ENCODE assay signal across 8 mouse cellular contexts in genomic region chr2:181671326-181671725, GRCm38 (mm10). TPM values are rescaled to one million over a fixed set of nuclear protein-coding genes. Genes with fewer than 3 reads are reported as not detected.
DNase-seq lines count a peak whose midpoint lies in the region; ATAC-seq and TF ChIP-seq lines count a peak whose summit lies in the region.

Gene Sox18 (minus strand): TSS chr2:181671640.

- peak within 1 kb of the TSS; percentile 66 for H3K27ac ChIP-seq in kidney, adult 2 months (ENCODE audit: insufficient read depth, low read depth, low read length)
- H3K27ac ChIP-seq in liver, embryonic 13.5 days = no peak within 1 kb of the TSS
- no peak within 1 kb of the TSS; the same call in 1 of the 2 replicates for H3K27ac ChIP-seq in neural tube, embryonic 14.5 days (ENCODE audit: low read depth, low read length)

- TF ChIP-seq POLR2A in kidney, adult 2 months (IDR thresholded peaks at IDR 0.05; ENCODE audit: low read depth, low read length) = peak; percentile 96

- H3K4me1 ChIP-seq in kidney, adult 2 months (ENCODE audit: control insufficient read depth, insufficient read depth, low read length) = no peaks in the 10 kb centered on the region
- H3K4me1 ChIP-seq in liver, embryonic 13.5 days (replicated peaks) = peaks cover 23% of the 10 kb centered on the region
- peaks cover 7% of the 10 kb centered on the region for H3K4me1 ChIP-seq in neural tube, embryonic 14.5 days (ENCODE audit: control insufficient read depth, insufficient read depth, low read length)

- H3K9ac ChIP-seq in liver, embryonic 13.5 days = peak within 1 kb of the TSS; percentile 39
- H3K9ac ChIP-seq in neural tube, embryonic 14.5 days (replicated peaks; ENCODE audit: low read depth, low read length) = peak within 1 kb of the TSS; percentile 39

- no peaks in the 10 kb centered on the region for H3K36me3 ChIP-seq in kidney, adult 2 months (ENCODE audit: control insufficient read depth, insufficient read depth, low read length)
- H3K36me3 ChIP-seq in liver, embryonic 13.5 days = no peaks in the 10 kb centered on the region
- H3K36me3 ChIP-seq in neural tube, embryonic 14.5 days (ENCODE audit: control insufficient read depth, insufficient read depth, low read length) = no peaks in the 10 kb centered on the region

- H3K4me2 ChIP-seq in liver, embryonic 13.5 days = peak within 1 kb of the TSS; percentile 54
- H3K4me2 ChIP-seq in neural tube, embryonic 14.5 days (ENCODE audit: low read depth, low read length) = peak within 1 kb of the TSS; percentile 52

- H3K9me3 ChIP-seq in liver, embryonic 13.5 days (replicated peaks) = no peaks in the 10 kb centered on the region
- H3K9me3 ChIP-seq in neural tube, embryonic 14.5 days (ENCODE audit: control insufficient read depth, low read length) = no peaks in the 10 kb centered on the region

- 1% methylated on average over 43 of the region's 43 CpGs for WGBS in kidney, adult 2 months
- WGBS in liver, embryonic 13.5 days (ENCODE audit: insufficient replicate concordance) = 3% methylated on average over 41 of the region's 43 CpGs
- WGBS in neural tube, embryonic 14.5 days = under 1% methylated on average over 40 of the region's 43 CpGs

- no peaks in the 10 kb centered on the region; the same call in 1 of the 2 replicates for H3K27me3 ChIP-seq in kidney, adult 2 months (replicated peaks; ENCODE audit: control insufficient read depth, insufficient read depth, low read length)
- peaks cover 70% of the 10 kb centered on the region for H3K27me3 ChIP-seq in liver, embryonic 13.5 days
- H3K27me3 ChIP-seq in neural tube, embryonic 14.5 days (ENCODE audit: control insufficient read depth, insufficient read depth, low read length) = peaks cover 36% of the 10 kb centered on the region

- ATAC-seq in frontal cortex, adult (ENCODE audit: low TSS enrichment) = peak; percentile 39; the same call in 1 of the 2 replicates
- no peak for ATAC-seq in liver, embryonic 13.5 days (ENCODE audit: low read depth)
- ATAC-seq in neural tube, embryonic 14.5 days (ENCODE audit: low read depth) = no peak

- no peak for DNase-seq in frontal cortex, postnatal 10 days (ENCODE audit: low spot score in 2 of 2)
- peak; percentile 62 for DNase-seq in embryo, embryonic 11 days
- DNase-seq in heart, adult 8-10 months (ENCODE audit: low spot score) = peak; percentile 85
- peak; percentile 85 for DNase-seq in kidney, adult 2 months
- DNase-seq in liver, embryonic 13.5 days = no peak
- DNase-seq in adipocyte (ENCODE audit: low spot score) = no peak

- H3K4me3 ChIP-seq in kidney, adult 2 months (ENCODE audit: insufficient read depth, low read depth, low read length) = peak within 1 kb of the TSS; percentile 34
- peak within 1 kb of the TSS; percentile 49 for H3K4me3 ChIP-seq in liver, embryonic 13.5 days (replicated peaks)
- H3K4me3 ChIP-seq in neural tube, embryonic 14.5 days (ENCODE audit: low read depth, low read length) = peak within 1 kb of the TSS; percentile 35

- TF ChIP-seq CTCF in kidney, adult 2 months (conservative IDR thresholded peaks at IDR 0.05; ENCODE audit: insufficient read depth, insufficient read length, low read depth, low read length) = no peak

RNA-seq across cellular contexts. Expression of gene Sox18, which starts in this region (rescaled TPM):
- total RNA-seq in heart, adult 8-10 months (2022) = 10 to 100 TPM; 21.4 to 53.8 (median 48.1) TPM
- 53.9 and 59.0 TPM in 2 replicates for polyA plus RNA-seq in kidney, adult 2 months (2012; rRNA removed)
- polyA plus RNA-seq in liver, embryonic 13.5 days (2015; fragmentation: Nextera tagmentation; extraction: Ambion mirVana) = 6.4 and 6.5 TPM in 2 replicates
- 12.7 and 17.0 TPM in 2 replicates for polyA plus RNA-seq in neural tube, embryonic 14.5 days (2014; fragmentation: Nextera tagmentation; extraction: Ambion mirVana)

Comparison
In these comparisons a context has a peak if more than half of its experiments do, and no peak if none do; other contexts are left out.
1. DNase-seq: peak in embryo, embryonic 11 days (single experiment), heart, adult 8-10 months (single experiment) and kidney, adult 2 months (single experiment); none in frontal cortex, postnatal 10 days (0 of 2), liver, embryonic 13.5 days (single experiment) and adipocyte (single experiment).
2. Peak in every context shown above with its lines, with median percentiles within 50 percentile points of each other: H3K4me3 ChIP-seq.